Mouse (Mus musculus) kidney, postnatal 14 days (tissue): ENCODE results near the gene Gpx2.

ENCODE experiments used
- DNase-seq: peaks from one replicate; pipeline ENCODE4 v3.0.0; 2022; ENCODE audit warnings: mixed read lengths

Gene Gpx2

DNA sequence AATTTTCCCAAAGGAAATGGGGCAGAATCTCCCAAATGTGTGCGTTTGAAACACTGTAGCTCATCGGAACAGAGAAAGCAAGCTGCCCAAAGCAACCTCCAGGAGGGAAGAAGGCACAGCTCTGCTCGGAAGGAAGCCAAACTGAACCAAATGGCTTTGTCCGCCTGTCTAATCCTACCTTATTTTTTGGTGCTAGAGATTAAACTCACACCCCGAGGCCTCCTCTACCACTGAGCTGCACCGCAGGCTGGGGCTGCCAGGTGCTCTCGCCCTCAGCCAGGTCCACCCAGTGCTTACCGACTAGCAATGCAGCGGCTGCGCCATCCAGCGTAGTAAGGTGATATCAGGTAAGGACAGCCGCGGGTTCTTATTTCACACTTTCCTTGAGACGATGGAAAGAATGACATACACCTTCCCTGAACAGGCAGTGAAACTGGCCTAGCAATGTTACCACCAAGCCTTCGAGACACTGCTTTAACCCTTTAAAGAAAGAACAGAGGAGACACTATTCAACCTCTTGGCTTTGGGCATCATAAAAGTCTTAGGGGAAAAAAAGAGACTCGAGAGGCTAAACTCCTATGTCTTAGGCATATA lies 44.4 kb downstream of the Gpx2 start:
- DNase-seq = no peak
